Mouse (Mus musculus): ENCODE results near the gene Nradd. TPM values are rescaled to one million over a fixed set of nuclear protein-coding genes. Genes with fewer than 3 reads are reported as not detected.
A peak's percentile ranks its signal among the peaks of the same experiment; 100 is the strongest.

The Nradd gene
- total and polyA plus RNA-seq, 3 experiments: 0.58 to 1.1 TPM; not detected in 1

- Histone ChIP-seq H3K27ac (ENCODE audit: control insufficient read depth, low read depth, low read length) (no peak overlapping the region), H3K79me2 (ENCODE audit: control insufficient read depth, insufficient read depth, low read length, poor library complexity) (no peaks in the 10 kb centered on the region), H3K27me3 (ENCODE audit: control insufficient read depth in 1 of 2, insufficient read depth in 2 of 2, low read length in 2 of 2) (no peaks in the 10 kb centered on the region), H3K4me1 (ENCODE audit: control insufficient read depth in 1 of 2, insufficient read depth in 2 of 2, low read length in 2 of 2) (0 out of 4 replicates have a peak, but pooled peaks cover 0 to 3% of the 10 kb centered on the region in 2 experiments), H3K9me3 (replicated peaks; ENCODE audit: insufficient read depth, low read length) (no peaks in the 10 kb centered on the region), H3K36me3 (ENCODE audit: control insufficient read depth in 1 of 2, insufficient read depth in 2 of 2, low read length in 2 of 2) (peaks cover 0 to 10% of the 10 kb centered on the region in 2 experiments; a peak in 2 of 4 replicates), H3K9ac (ENCODE audit: control insufficient read depth, low read depth, low read length, poor library complexity, severe bottlenecking) (no peak overlapping the region), H3K4me3 (ENCODE audit: control insufficient read depth in 1 of 2, insufficient read depth in 1 of 2, low read depth in 2 of 2, low read length in 2 of 2) (no peak overlapping the region)
- TF ChIP-seq RAD21 (IDR thresholded peaks at IDR 0.05; ENCODE audit: low read depth, low read length): peak; percentile 8
- TF ChIP-seq SMC3 (IDR thresholded peaks at IDR 0.05; ENCODE audit: low read depth, low read length): peak; percentile 55; the same call in 1 of the 2 replicates
- no peak for TF ChIP-seq NELFE (IDR thresholded peaks at IDR 0.05; ENCODE audit: low read depth, low read length)
- no peak for TF ChIP-seq USF2 (IDR thresholded peaks at IDR 0.05; ENCODE audit: borderline replicate concordance in 1 of 2, insufficient read depth in 1 of 2, low read depth in 1 of 2, low read length in 2 of 2)
- peak in 2 of 3 experiments; percentile 50 to 61; a peak in 5 of 6 replicates for TF ChIP-seq CTCF (IDR thresholded peaks at IDR 0.05 in 2 of 3, conservative IDR thresholded peaks at IDR 0.05 in 1 of 3; ENCODE audit: control insufficient read depth in 1 of 3, insufficient read depth in 1 of 3, low read depth in 2 of 3, low read length in 3 of 3, poor library complexity in 1 of 3, severe bottlenecking in 1 of 3)
- peak; percentile 42 for DNase-seq (ENCODE audit: low read depth, low spot score)
These were observed 4.1 kb downstream of the Nradd start for GRCm38 (mm10) chr9:110620180-110620579.

- Histone ChIP-seq H3K27ac (ENCODE audit: control insufficient read depth, low read depth, low read length) (no peak overlapping the region), H3K79me2 (ENCODE audit: control insufficient read depth, insufficient read depth, low read length, poor library complexity) (no peaks in the 10 kb centered on the region), H3K9me3 (replicated peaks; ENCODE audit: insufficient read depth, low read length) (no peaks in the 10 kb centered on the region), H3K36me3 (ENCODE audit: control insufficient read depth in 1 of 2, insufficient read depth in 2 of 2, low read length in 2 of 2) (peaks cover 0 to 13% of the 10 kb centered on the region in 2 experiments; a peak in 2 of 4 replicates), H3K27me3 (ENCODE audit: control insufficient read depth in 1 of 2, insufficient read depth in 2 of 2, low read length in 2 of 2) (no peaks in the 10 kb centered on the region), H3K4me3 (ENCODE audit: control insufficient read depth in 1 of 2, insufficient read depth in 1 of 2, low read depth in 2 of 2, low read length in 2 of 2) (no peak overlapping the region), H3K9ac (ENCODE audit: control insufficient read depth, low read depth, low read length, poor library complexity, severe bottlenecking) (no peak overlapping the region), H3K4me1 (ENCODE audit: control insufficient read depth in 1 of 2, insufficient read depth in 2 of 2, low read length in 2 of 2) (0 out of 4 replicates have a peak, but pooled peaks cover 0 to 3% of the 10 kb centered on the region in 2 experiments)
- TF ChIP-seq MAZ (IDR thresholded peaks at IDR 0.05; ENCODE audit: low read depth, low read length) (no peak), RAD21 (IDR thresholded peaks at IDR 0.05; ENCODE audit: low read depth, low read length) (no peak), CHD1 (IDR thresholded peaks at IDR 0.05; ENCODE audit: low read depth, low read length) (no peak), CHD2 (IDR thresholded peaks at IDR 0.05; ENCODE audit: low read length) (no peak)
- DNase-seq (ENCODE audit: low read depth, low spot score): peak; percentile 27
These were observed 7.2 kb downstream of the Nradd start for GRCm38 (mm10) chr9:110617081-110617480.

- DNase-seq (ENCODE audit: low read depth, low spot score): no peak
- Histone ChIP-seq H3K4me1 (ENCODE audit: control insufficient read depth in 1 of 2, insufficient read depth in 2 of 2, low read length in 2 of 2) (no peaks in the 10 kb centered on the region), H3K4me3 (ENCODE audit: control insufficient read depth in 1 of 2, insufficient read depth in 1 of 2, low read depth in 2 of 2, low read length in 2 of 2) (no peak overlapping the region), H3K9me3 (replicated peaks; ENCODE audit: insufficient read depth, low read length) (no peaks in the 10 kb centered on the region), H3K27me3 (ENCODE audit: control insufficient read depth in 1 of 2, insufficient read depth in 2 of 2, low read length in 2 of 2) (no peaks in the 10 kb centered on the region), H3K9ac (ENCODE audit: control insufficient read depth, low read depth, low read length, poor library complexity, severe bottlenecking) (no peak overlapping the region), H3K36me3 (ENCODE audit: control insufficient read depth in 1 of 2, insufficient read depth in 2 of 2, low read length in 2 of 2) (peaks cover 0 to 25% of the 10 kb centered on the region in 2 experiments; a peak in 2 of 4 replicates), H3K27ac (ENCODE audit: control insufficient read depth, low read depth, low read length) (no peak overlapping the region), H3K79me2 (ENCODE audit: control insufficient read depth, insufficient read depth, low read length, poor library complexity) (no peaks in the 10 kb centered on the region)
- TF ChIP-seq NELFE (IDR thresholded peaks at IDR 0.05; ENCODE audit: low read depth, low read length) (no peak), MAX (IDR thresholded peaks at IDR 0.05; ENCODE audit: low read length) (no peak), POLR2AphosphoS2 (IDR thresholded peaks at IDR 0.05; ENCODE audit: low read length) (no peak), SIN3A (IDR thresholded peaks at IDR 0.05; ENCODE audit: low read length) (no peak), RCOR1 (IDR thresholded peaks at IDR 0.05; ENCODE audit: low read depth, low read length) (no peak)
These were observed 12.8 kb downstream of the Nradd start for GRCm38 (mm10) chr9:110611471-110611870.
